Mouse (Mus musculus) testis, postnatal 14 days (tissue): Measurements from ENCODE around the gene Sacs.

Source experiments
- DNase-seq: peaks from one replicate; pipeline ENCODE4 v3.0.0; 2021; ENCODE audit warnings: low spot score

Sacs gene

GRCm38 (mm10) chr14:61238751-61239150, 100.5 kb downstream of the Sacs start:
- DNase-seq = no peak

- DNase-seq = no peak
Observed at GRCm38 (mm10) chr14:61242611-61243010, 104.4 kb downstream of the Sacs start.

- no peak for DNase-seq
Observed at GRCm38 (mm10) chr14:61246444-61246843, 108.2 kb downstream of the Sacs start.

- no peak for DNase-seq
Observed at GRCm38 (mm10) chr14:61252596-61253388, 114.5 kb downstream of the Sacs start.

GRCm38 (mm10) chr14:61258352-61258751, 120.1 kb downstream of the Sacs start, which contains the start of gene Sgcg:
Gene Sgcg, minus strand, starts transcription at chr14:61258490.
- no peak for DNase-seq

GRCm38 (mm10) chr14:61259084-61259483, 120.8 kb downstream of the Sacs start:
- no peak for DNase-seq

- peak; percentile 73 for DNase-seq
Observed at GRCm38 (mm10) chr14:61267908-61268475, 129.7 kb downstream of the Sacs start.

GRCm38 (mm10) chr14:61274414-61275198, 136.3 kb downstream of the Sacs start:
- DNase-seq = no peak

GRCm38 (mm10) chr14:61277285-61277684, 139.0 kb downstream of the Sacs start:
- no peak for DNase-seq

GRCm38 (mm10) chr14:61278676-61279300, 140.5 kb downstream of the Sacs start:
- no peak for DNase-seq

GRCm38 (mm10) chr14:61288606-61289286, 150.5 kb downstream of the Sacs start:
- no peak for DNase-seq
